Mouse (Mus musculus) ES-Bruce4 (cell line): Measurements from ENCODE around the gene Gnaq. TPM values are rescaled to one million over a fixed set of nuclear protein-coding genes. Genes with fewer than 3 reads are reported as not detected.

Source experiments
- H3K27ac ChIP-seq: 2 replicates; pipeline ENCODE4 v1.5.1; 2012; ENCODE audit warnings: low read length, inconsistent platforms; ENCODE audit not compliant: insufficient read depth
- H3K27me3 ChIP-seq: 2 replicates; pipeline ENCODE4 v1.6.1; 2012; ENCODE audit warnings: mild to moderate bottlenecking, low read length, inconsistent platforms; ENCODE audit not compliant: control insufficient read depth, poor library complexity, insufficient read depth, severe bottlenecking
- H3K36me3 ChIP-seq: 2 replicates; pipeline ENCODE4 v1.6.1; 2012; ENCODE audit warnings: inconsistent platforms, mild to moderate bottlenecking, low read length, moderate library complexity; ENCODE audit not compliant: control insufficient read depth, poor library complexity, insufficient read depth, severe bottlenecking
- H3K4me1 ChIP-seq: one replicate; pipeline ENCODE4 v1.8.1; 2011; ENCODE audit warnings: low read length; ENCODE audit not compliant: control insufficient read depth, insufficient read depth
- H3K4me3 ChIP-seq: 2 replicates; pipeline ENCODE4 v1.5.1; 2011; ENCODE audit warnings: low read depth, mild to moderate bottlenecking, low read length
- H3K9ac ChIP-seq: 2 replicates; pipeline ENCODE4 v1.6.1; 2012; ENCODE audit warnings: low read depth, mild to moderate bottlenecking, inconsistent platforms; ENCODE audit not compliant: poor library complexity, severe bottlenecking
- H3K9me3 ChIP-seq: replicated peaks from 2 replicates; pipeline ENCODE4 v1.6.1; 2012; ENCODE audit warnings: mild to moderate bottlenecking, low read length, inconsistent platforms; ENCODE audit not compliant: control insufficient read depth, poor library complexity, insufficient read depth, severe bottlenecking
- CTCF ChIP-seq: IDR thresholded peaks from one replicate; pipeline ENCODE4 v1.8.1; 2011; ENCODE audit warnings: low read depth, low read length
- EP300 ChIP-seq: IDR thresholded peaks from 2 replicates; pipeline ENCODE4 v1.6.1; 2011; ENCODE audit warnings: low read depth, low read length; ENCODE audit not compliant: insufficient read depth
- POLR2A ChIP-seq: IDR thresholded peaks from one replicate; pipeline ENCODE4 v1.8.1; 2011; ENCODE audit warnings: low read length; ENCODE audit not compliant: insufficient read depth
- polyA plus RNA-seq: library from polyadenylated mRNA; stranded (reverse); fragments of >200 nt; gene quantifications from 2 replicates; pipeline ENCODE4 v1.2.4, GENCODE M21; 2011; ENCODE audit warnings: low read depth; ENCODE audit not compliant: missing spikeins, insufficient read depth, insufficient read length

The Gnaq gene
- polyA plus RNA-seq, 1 experiment, result 37.7 TPM

DNA sequence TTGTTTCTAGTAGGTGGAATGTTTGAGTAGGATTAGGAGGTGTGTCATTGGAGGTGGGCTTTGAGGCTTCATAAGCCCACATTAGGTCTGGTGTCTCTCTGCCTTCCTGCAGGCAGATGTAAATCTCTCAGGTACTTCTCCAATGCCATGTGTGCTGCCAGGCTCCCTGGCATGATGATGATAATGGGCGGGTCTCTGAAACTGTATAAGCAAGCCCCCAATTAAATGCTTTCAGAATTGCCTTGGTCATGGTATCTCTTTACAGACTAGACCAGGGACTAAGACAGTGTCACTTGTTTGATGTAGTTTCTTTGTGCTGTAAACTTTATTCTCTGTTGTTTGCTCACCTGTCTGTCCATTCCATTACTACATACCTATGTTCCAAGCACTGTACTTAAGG, 104.4 kb downstream of the Gnaq start:
- H3K36me3 ChIP-seq, result no peaks in the 10 kb centered on the region
- H3K4me1 ChIP-seq, result no peaks in the 10 kb centered on the region
- no peak for TF ChIP-seq CTCF
- no peaks in the 10 kb centered on the region for H3K9me3 ChIP-seq
- no peak overlapping the region for H3K9ac ChIP-seq
- no peak overlapping the region for H3K4me3 ChIP-seq
- no peak overlapping the region for H3K27ac ChIP-seq
- H3K27me3 ChIP-seq, result no peaks in the 10 kb centered on the region

DNA sequence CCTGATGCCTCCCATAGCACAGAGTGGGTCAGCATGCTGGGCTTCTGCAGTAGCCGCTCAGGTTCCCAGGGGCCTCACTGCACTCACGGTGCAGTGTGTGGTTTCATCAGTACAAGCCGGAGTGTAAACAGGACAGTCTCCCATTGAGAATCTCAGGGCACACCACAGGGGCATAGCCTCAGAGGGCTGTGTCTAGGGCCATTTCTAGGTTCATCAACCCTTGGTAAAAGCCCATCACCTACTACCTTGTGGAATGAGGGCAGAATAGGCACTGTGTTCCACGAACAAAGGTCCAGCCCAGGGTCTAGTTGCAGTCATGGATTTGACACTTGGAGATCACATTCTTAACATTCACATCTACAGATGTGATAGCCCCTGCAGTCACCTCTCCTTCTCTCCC, 105.4 kb downstream of the Gnaq start:
- H3K27ac ChIP-seq, result no peak overlapping the region
- H3K9ac ChIP-seq, result no peak overlapping the region
- no peaks in the 10 kb centered on the region for H3K27me3 ChIP-seq
- no peaks in the 10 kb centered on the region for H3K4me1 ChIP-seq
- H3K9me3 ChIP-seq, result no peaks in the 10 kb centered on the region
- TF ChIP-seq POLR2A (no peak), CTCF (no peak), EP300 (no peak)
- no peaks in the 10 kb centered on the region for H3K36me3 ChIP-seq
- H3K4me3 ChIP-seq, result no peak overlapping the region

DNA sequence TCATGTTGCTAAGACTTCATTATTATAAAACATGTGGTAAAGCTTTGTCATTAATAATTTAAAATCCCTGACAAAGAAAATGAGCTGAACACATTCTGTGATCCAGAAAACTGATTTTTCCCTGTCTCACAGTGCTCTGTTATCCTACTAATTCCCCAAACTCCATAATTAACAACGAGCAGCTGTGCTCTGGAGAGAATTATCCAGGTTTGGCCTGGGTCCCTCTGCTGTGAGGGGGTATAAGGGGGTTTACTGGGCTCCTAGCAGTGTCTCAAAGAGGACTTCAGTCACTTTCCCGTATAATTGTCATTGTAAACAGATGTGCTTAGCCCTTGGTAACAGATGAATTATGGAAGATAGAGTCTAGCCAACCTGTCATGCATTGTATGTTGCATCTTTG, 105.9 kb downstream of the Gnaq start:
- no peaks in the 10 kb centered on the region for H3K36me3 ChIP-seq
- no peak overlapping the region for H3K4me3 ChIP-seq
- H3K27me3 ChIP-seq, result no peaks in the 10 kb centered on the region
- H3K9me3 ChIP-seq, result no peaks in the 10 kb centered on the region
- no peak overlapping the region for H3K9ac ChIP-seq
- H3K27ac ChIP-seq, result no peak overlapping the region
- no peaks in the 10 kb centered on the region for H3K4me1 ChIP-seq
- TF ChIP-seq POLR2A (no peak), EP300 (no peak), CTCF (no peak)

DNA sequence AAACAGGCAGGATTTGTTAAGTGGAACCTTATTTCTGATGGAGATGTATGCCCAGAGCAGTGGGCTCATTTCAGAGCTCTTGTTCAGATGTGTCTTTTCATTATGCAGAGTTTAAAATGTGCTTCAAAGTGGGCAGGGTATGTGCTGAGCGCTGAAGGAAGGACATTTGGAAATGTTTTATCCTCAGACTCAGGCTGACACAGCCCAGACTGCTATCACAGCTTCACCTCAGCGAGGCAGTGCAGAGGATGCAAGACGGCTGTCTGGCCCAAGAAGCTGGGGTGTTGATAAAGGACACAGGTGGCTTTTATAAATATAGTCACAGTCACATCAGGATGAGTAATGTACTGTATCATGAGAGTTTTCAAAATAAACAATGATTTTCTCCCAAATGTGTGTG, 110.1 kb downstream of the Gnaq start:
- no peaks in the 10 kb centered on the region for H3K4me1 ChIP-seq
- no peak overlapping the region for H3K4me3 ChIP-seq
- H3K36me3 ChIP-seq, result no peaks in the 10 kb centered on the region
- no peak overlapping the region for H3K9ac ChIP-seq
- H3K27me3 ChIP-seq, result no peaks in the 10 kb centered on the region
- H3K9me3 ChIP-seq, result no peaks in the 10 kb centered on the region
- TF ChIP-seq POLR2A, result no peak
- TF ChIP-seq CTCF, result no peak
- no peak for TF ChIP-seq EP300
- H3K27ac ChIP-seq, result no peak overlapping the region

DNA sequence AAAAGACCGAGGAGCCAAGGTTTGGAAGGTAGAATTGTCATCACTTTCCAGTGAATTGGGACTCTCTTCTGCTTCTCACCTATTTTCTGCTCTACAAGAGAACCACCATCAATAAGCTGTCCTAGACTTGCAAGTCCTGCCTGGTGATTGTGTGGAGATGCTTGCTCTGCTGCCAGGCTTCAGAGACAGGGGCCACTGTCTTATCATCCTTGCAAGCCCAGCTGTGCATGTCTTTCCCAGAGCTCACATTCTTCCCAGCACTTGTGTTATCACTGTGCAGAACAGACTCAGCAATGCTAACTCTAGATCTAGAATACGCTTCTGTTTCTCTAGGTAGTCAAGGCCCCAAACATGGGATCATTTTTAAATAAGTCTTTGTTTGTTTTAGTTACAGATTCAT, 116.4 kb downstream of the Gnaq start:
- Histone ChIP-seq H3K4me3 (no peak overlapping the region), H3K9ac (no peak overlapping the region), H3K27me3 (no peaks in the 10 kb centered on the region), H3K9me3 (no peaks in the 10 kb centered on the region), H3K27ac (no peak overlapping the region), H3K36me3 (no peaks in the 10 kb centered on the region), H3K4me1 (no peaks in the 10 kb centered on the region)
- TF ChIP-seq EP300 (no peak), CTCF (no peak), POLR2A (no peak)

DNA sequence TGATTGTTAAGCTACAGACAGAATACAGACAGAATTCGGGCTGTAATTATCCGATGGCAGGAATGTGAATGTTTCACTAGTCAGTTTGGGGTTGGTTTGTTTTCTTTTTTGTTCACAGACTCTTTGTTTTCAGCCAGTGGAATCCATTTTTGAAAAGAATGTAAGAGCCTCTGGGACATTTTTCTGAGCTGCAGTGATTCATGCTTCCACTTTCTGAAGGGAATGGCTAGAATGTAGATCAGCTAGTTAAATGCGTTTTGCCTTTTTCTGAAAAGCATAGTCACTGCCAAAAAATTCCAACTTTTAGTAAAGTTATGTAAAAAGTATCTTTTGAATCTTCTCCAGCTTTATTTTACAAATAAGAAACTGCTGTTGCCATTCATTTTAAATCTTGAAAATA, 118.3 kb downstream of the Gnaq start:
- H3K27ac ChIP-seq, result no peak overlapping the region

DNA sequence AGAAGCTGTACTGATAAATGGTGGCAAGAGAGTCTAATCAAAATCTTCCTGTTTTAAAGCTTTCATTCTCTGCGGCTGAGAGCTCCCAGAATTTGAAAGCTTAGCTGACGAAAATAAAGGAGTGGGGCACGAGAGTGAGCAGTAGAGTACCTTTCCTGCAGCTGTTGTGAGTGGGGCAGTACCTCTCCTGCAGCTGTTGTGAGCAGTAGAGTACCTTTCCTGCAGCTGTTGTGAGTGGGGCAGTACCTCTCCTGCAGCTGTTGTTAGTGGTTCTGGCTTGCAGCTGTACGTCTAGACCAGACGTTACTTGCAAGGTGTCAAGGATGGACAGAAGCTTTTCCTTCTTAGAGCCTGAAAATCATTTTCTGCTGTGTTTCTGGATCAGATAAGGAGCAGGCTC, 119.2 kb downstream of the Gnaq start:
- Histone ChIP-seq H3K36me3 (no peaks in the 10 kb centered on the region), H3K27me3 (no peaks in the 10 kb centered on the region), H3K27ac (no peak overlapping the region), H3K4me3 (no peak overlapping the region), H3K4me1 (no peaks in the 10 kb centered on the region), H3K9ac (no peak overlapping the region), H3K9me3 (no peaks in the 10 kb centered on the region)
- TF ChIP-seq POLR2A (no peak), CTCF (no peak), EP300 (no peak)

More for the DNA sequence above, 118.3 kb downstream of the Gnaq start:
- no peak overlapping the region for H3K4me3 ChIP-seq
- H3K9ac ChIP-seq, result no peak overlapping the region
- H3K4me1 ChIP-seq, result no peaks in the 10 kb centered on the region
- H3K27me3 ChIP-seq, result no peaks in the 10 kb centered on the region
- no peaks in the 10 kb centered on the region for H3K9me3 ChIP-seq
- TF ChIP-seq EP300 (no peak), CTCF (no peak), POLR2A (no peak)
- no peaks in the 10 kb centered on the region for H3K36me3 ChIP-seq
